Mouse (Mus musculus) C2C12 (cell line): ENCODE measurements around the gene Slc26a1.

Experiments
- CEBPB ChIP-seq: IDR thresholded peaks from one replicate; pipeline ENCODE4 v1.6.1; 2011; ENCODE audit warnings: low read depth, mild to moderate bottlenecking, control low read depth, moderate library complexity
- CTCF ChIP-seq: IDR thresholded peaks from one replicate; pipeline ENCODE4 v1.5.1; 2011; ENCODE audit not compliant: control insufficient read depth, insufficient read depth, insufficient read length
- FOSL1 ChIP-seq: IDR thresholded peaks from one replicate; pipeline ENCODE4 v1.8.0; 2011; ENCODE audit warnings: mild to moderate bottlenecking, low read length; ENCODE audit not compliant: poor library complexity, insufficient read depth, severe bottlenecking
- MAX ChIP-seq: IDR thresholded peaks from one replicate; pipeline ENCODE4 v1.6.1; 2011; ENCODE audit warnings: mild to moderate bottlenecking, control low read depth
- MYOD1 ChIP-seq: IDR thresholded peaks from one replicate; pipeline ENCODE4 v1.6.1; 2011; ENCODE audit warnings: low read depth; ENCODE audit not compliant: control insufficient read depth, insufficient read length
- MYOG ChIP-seq: IDR thresholded peaks from one replicate; pipeline ENCODE4 v1.6.1; 2011; ENCODE audit not compliant: control insufficient read depth, insufficient read length; ENCODE audit errors: extremely low read depth
- USF1 ChIP-seq: IDR thresholded peaks from one replicate; pipeline ENCODE4 v1.6.1; 2011; ENCODE audit warnings: low read depth, mild to moderate bottlenecking, control low read depth, moderate library complexity

DNA sequence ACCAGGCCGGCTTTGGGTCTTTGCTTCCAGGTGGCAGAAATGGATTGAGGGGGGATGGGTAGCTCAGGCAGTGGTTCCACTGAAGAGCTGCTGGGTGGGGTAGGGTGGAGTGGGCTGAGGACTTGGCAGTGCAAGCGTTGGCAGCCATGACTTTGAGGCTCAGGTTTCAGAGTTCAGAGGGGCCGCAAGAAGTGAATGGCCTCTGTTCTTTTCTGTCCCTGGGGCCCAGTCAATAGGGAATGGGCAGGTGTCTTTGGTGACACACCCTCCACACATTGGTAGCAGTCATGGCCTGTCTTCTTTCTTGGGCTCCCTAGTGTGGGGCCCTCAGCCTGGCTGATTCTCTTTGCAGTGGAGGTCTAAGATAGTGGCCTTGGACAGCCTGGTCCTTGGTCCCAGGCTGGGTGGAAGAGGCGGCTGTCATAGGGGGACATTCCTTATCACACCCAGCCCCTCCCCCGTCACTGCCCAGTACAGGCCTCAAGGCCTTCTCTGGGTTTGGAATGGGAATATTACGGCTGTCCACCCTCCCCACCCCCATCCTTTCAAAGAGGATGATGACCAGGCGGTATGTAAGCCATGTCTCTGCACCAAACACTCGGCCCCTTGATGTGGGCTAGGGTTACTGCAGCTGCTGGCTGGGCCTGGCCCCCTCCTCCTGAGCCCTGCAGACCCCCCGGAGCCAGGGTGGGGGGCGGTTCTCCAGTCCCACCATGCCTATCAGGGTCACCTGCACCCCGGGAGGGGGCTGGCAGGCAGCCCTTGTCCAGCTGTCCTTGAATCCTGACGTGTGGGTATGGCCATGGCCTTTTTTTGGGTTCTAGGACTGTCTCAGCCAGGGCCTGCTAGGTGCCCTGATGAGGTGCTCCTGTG, 28.6 kb upstream of the Slc26a1 start:
- no peak for TF ChIP-seq CTCF
- TF ChIP-seq MAX = no peak
- TF ChIP-seq CEBPB = no peak
- no peak for TF ChIP-seq MYOD1
- TF ChIP-seq USF1 = no peak
- TF ChIP-seq FOSL1 = no peak
- TF ChIP-seq MYOG = no peak
